Mouse (Mus musculus): ENCODE measurements around the gene Trmt2b.
"Not testable (repeated sequence)": the region's sequence is repeated elsewhere in the genome, so short reads cannot be mapped to it uniquely, and the experiment has no call there.

Trmt2b gene

DNA sequence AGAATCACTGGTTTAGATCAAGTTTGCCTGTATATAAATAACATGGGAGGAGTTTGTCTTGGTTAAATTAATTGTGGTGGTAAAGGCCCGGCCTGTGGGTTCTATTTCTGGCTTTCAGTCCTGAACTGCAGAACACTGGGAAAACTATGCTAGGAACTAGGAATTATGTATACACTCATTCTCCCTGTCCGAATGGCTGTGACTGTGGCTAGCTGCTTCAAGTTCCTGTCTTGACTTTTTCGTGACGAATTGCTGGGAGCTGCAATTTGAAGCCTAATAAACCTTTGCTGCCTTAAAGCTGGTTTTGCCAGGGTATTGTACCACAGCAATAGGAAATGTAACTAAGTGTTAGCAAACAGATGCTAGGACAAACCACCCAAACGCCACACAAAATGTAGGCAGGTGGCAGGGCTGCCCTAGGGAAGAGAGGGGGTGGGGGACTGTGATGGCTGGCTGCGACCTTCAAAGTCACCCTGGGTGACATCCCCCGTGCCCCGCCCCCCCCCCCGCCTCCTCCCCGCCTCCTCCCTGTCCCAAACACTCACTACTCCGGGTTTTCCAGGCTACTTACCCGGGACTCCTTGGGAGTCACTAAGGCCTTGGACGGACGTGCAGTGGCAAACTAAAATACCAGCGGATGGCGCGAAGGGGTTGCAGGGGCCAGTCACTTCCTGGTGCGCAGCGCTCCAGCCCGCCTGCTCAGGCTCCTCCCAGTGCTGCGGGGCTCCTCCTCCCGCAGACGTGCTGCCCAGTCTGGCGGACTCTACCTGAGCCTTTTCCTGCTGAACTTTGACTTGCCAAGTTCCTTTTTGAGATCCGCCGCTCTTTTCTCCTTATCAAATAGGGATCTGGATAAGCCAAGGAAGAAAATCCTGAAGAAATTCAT is at the start of gene Trmt2b:
TSS of gene Trmt2b (minus strand) at position 710 of the 886 bp plus-strand sequence.
- peak; percentile 66 for DNase-seq (ENCODE audit: low spot score)

GRCm38 (mm10) chrX:134319153-134319932 is 42.6 kb upstream of the Trmt2b start:
- peak; percentile 10 for DNase-seq (ENCODE audit: low spot score)

- DNase-seq (ENCODE audit: low spot score): not testable (repeated sequence)
Measured at GRCm38 (mm10) chrX:134311193-134311592, 34.4 kb upstream of the Trmt2b start.

DNA sequence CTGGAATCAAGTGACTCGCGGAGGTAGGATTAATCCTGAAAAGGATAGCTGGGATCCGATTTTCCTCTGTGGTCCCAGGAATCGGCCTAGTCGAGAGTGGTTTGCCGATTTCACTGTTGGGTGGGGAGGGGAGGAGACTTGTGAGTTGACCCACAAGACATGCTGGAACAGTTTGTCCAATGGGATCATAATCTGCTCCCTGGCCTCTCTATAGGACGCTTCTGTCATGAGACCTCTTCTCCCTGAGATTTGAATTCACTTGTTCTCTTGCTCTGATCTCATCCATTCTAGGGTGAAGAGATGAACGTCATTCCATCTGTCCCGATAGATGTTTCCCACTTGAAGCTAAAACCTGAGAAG is 31.5 kb upstream of the Trmt2b start:
- no peak for DNase-seq (ENCODE audit: low spot score)

GRCm38 (mm10) chrX:134307534-134308274 is 30.9 kb upstream of the Trmt2b start, which contains the start of gene Cenpi:
Cenpi (plus strand) TSS chrX:134308084.
- DNase-seq (ENCODE audit: low spot score): peak; percentile 89

- no peak for DNase-seq (ENCODE audit: low spot score)
Measured at GRCm38 (mm10) chrX:134303287-134303686, 26.5 kb upstream of the Trmt2b start.

GRCm38 (mm10) chrX:134300219-134300618 is 23.4 kb upstream of the Trmt2b start:
- DNase-seq (ENCODE audit: low spot score): no peak

DNA sequence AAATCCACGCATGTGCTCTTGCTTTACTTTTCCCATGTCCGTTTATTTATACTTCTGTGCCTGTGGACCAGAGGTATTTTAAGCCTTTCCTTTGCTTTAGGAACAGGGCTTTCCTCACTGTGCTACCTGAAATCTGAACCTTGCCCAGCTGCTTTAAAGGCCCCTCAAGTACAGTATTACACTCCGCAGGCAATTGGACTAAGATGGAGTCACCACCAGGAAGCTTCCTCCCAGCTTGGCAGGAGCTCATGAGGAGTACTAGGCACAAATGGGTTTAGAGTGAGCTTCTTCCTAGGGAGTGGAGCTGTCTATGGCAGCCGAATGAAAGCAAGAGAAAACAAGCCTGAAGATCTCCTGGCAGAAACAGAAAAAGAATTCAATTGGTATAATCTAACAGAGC is 20.4 kb upstream of the Trmt2b start:
- no peak for DNase-seq (ENCODE audit: low spot score)

GRCm38 (mm10) chrX:134296737-134297136 is 20.0 kb upstream of the Trmt2b start:
- no peak for DNase-seq (ENCODE audit: low spot score)

- no peak for DNase-seq (ENCODE audit: low spot score)
Measured at GRCm38 (mm10) chrX:134296301-134296700, 19.5 kb upstream of the Trmt2b start.

- no peak for DNase-seq (ENCODE audit: low spot score)
Measured at GRCm38 (mm10) chrX:134287305-134287704, 10.5 kb upstream of the Trmt2b start.

- no peak for DNase-seq (ENCODE audit: low spot score)
Measured at GRCm38 (mm10) chrX:134285791-134286190, 9.0 kb upstream of the Trmt2b start.

DNA sequence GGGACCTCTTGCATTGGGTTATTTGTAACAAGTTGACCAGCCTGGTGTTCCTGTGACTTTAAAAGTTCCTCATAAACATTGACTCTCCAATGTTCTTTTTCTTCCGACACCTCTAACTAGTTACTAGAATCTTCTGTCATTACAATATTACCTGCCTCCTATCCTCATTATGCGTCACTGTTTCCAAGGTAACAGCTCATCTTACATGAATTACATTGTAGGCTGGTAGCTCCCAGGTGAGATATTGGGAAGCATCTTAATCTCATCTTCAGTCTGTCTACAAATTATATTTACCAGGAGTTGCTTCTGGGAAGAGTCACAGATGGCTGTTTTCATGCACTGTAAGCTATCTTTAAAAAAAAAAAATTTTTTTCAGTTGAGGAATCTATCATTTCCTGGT is 8.3 kb upstream of the Trmt2b start:
- no peak for DNase-seq (ENCODE audit: low spot score)

GRCm38 (mm10) chrX:134280531-134280930 is 3.7 kb upstream of the Trmt2b start:
- DNase-seq (ENCODE audit: low spot score): no peak

- no peak for DNase-seq (ENCODE audit: low spot score)
Measured at GRCm38 (mm10) chrX:134275715-134276114, 1.1 kb downstream of the Trmt2b start.

GRCm38 (mm10) chrX:134262129-134262528 is 14.7 kb downstream of the Trmt2b start:
- DNase-seq (ENCODE audit: low spot score): no peak

DNA sequence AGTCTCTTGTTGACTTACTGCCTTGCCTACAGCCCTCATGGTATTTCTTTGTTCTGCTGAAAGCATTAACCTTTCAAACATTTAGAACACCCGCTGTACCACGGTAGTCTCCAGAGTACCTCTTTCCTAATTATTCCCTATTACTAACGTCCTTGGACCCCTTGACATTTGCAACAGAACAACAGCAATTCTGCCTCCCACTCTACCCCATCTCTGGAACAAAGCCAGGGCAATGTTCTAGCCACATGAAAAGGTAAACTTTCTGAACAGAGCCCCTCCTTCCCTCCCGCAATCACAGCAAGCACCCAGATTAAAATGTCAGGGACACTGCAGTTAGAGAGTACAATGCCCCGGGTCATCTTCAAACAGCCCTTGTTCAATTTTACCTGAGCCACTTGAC is 15.6 kb downstream of the Trmt2b start:
- no peak for DNase-seq (ENCODE audit: low spot score)

DNA sequence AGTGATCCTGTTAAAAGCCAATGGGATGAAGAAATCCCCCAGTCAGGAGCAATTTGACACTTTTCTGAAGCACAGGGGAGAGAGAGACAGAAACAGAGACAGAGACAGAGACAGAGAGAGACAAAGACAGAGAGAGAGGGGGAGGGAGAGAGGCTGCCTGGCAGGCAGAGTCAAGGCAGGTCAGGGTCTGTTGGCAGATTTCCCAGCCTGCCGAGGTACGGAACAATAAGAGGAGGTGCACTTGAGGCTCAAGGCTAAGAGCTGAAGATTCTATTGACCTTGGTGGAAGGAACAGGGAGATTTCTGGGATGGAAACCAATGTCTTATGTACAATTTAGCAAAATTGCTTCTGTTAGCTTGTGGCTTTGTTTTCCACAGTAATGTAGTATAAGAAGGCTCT is 28.6 kb downstream of the Trmt2b start:
- no peak for DNase-seq (ENCODE audit: low spot score)

- no peak for DNase-seq (ENCODE audit: low spot score)
Measured at GRCm38 (mm10) chrX:134245946-134246345, 30.8 kb downstream of the Trmt2b start.

DNA sequence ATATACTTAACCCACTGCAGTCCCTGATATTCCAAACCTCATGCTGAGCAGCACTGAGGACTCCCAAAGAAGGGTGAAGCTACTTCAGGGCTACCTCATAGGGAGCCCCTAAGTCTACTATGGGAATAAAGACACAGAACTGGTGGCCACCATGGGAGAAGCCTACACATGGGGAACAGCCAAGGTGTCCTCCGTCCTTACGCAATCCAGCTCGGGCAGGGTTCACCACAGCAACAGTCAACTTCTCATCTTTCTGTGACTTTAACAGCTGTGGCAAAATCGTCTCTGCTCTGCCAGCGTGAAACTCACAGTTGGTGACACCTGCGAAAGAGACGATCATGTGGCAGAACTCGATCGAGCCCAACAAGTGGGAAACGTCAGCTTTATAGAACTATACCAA is 38.5 kb downstream of the Trmt2b start:
- DNase-seq (ENCODE audit: low spot score): no peak

DNA sequence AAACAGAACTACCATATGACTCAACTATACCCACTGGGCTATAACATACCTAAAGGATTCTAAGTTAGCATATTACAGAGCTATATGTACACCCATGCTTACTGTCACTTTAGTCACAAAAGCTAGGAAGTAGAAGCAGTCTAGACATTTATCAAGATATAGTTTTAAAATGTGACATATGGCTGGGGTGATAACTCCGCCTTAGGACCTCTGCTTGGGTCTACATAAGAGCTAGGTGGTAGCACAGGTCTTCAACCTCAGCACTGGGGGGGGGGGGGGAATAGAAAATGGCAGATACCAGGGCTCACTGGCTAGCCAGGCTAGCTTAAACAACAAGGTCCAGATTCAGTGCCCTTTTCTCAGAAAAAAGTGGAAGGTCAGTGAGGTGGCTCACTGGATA is 43.7 kb downstream of the Trmt2b start:
- no peak for DNase-seq (ENCODE audit: low spot score)

- no peak for DNase-seq (ENCODE audit: low spot score)
Measured at GRCm38 (mm10) chrX:134221856-134222255, 54.9 kb downstream of the Trmt2b start, which contains the start of gene Nox1. Nox1 (minus strand) TSS chrX:134221956.

All from lung, postnatal 25 days (tissue).